Mouse (Mus musculus) lung, embryonic 14.5 days (tissue): ENCODE measurements around the gene H2al1h. TPM values are rescaled to one million over a fixed set of nuclear protein-coding genes. Genes with fewer than 3 reads are reported as not detected.
A peak's percentile ranks its signal among the peaks of the same experiment; 100 is the strongest.
"Not testable (repeated sequence)": the region's sequence is repeated elsewhere in the genome, so short reads cannot be mapped to it uniquely, and the experiment has no call there.

Experiments used
- ATAC-seq: fragments of 200-750 bp; cut with Nextera tagmentation; 2 replicates; pipeline ENCODE4 v1.8.0; 2017; ENCODE audit warnings: mild to moderate bottlenecking, moderate TSS enrichment, moderate library complexity; ENCODE audit not compliant: insufficient read depth
- DNase-seq: peaks from one replicate; pipeline ENCODE4 v3.0.0-alpha.2; 2015
- H3K27ac ChIP-seq: fragments of 300-500 bp; sonication (generic); 2 replicates; pipeline ENCODE4 v1.5.1; 2014; ENCODE audit warnings: low read depth, mild to moderate bottlenecking, moderate library complexity
- H3K27me3 ChIP-seq: fragments of 300-500 bp; sonication (generic); 2 replicates; pipeline ENCODE4 v1.6.1; 2014; ENCODE audit warnings: low read length, control low read depth; ENCODE audit not compliant: insufficient read depth
- H3K36me3 ChIP-seq: fragments of 300-500 bp; sonication (generic); 2 replicates; pipeline ENCODE4 v1.6.1; 2014; ENCODE audit warnings: control low read depth; ENCODE audit not compliant: insufficient read depth
- H3K4me1 ChIP-seq: fragments of 300-500 bp; sonication (generic); 2 replicates; pipeline ENCODE4 v1.6.1; 2014; ENCODE audit warnings: antibody characterized with exemption, control low read depth; ENCODE audit not compliant: insufficient read depth
- H3K4me2 ChIP-seq: fragments of 300-500 bp; sonication (generic); 2 replicates; pipeline ENCODE4 v1.6.1; 2014; ENCODE audit warnings: mild to moderate bottlenecking
- H3K4me3 ChIP-seq: fragments of 300-500 bp; sonication (generic); 2 replicates; pipeline ENCODE4 v1.5.1; 2014; ENCODE audit warnings: low read depth, low read length
- H3K9ac ChIP-seq: fragments of 300-500 bp; sonication (generic); 2 replicates; pipeline ENCODE4 v1.6.1; 2014
- H3K9me3 ChIP-seq: fragments of 300-500 bp; sonication (generic); 2 replicates; pipeline ENCODE4 v1.6.1; 2016; ENCODE audit warnings: low read depth, low read length, control low read depth
- CTCF ChIP-seq: IDR thresholded peaks from 2 replicates; pipeline ENCODE4 v1.5.1; 2016; ENCODE audit warnings: antibody characterized with exemption, low read depth
- WGBS: fragments of 180-500 bp; shearing (Covaris S2); extraction: QIAGEN DNeasy Blood & Tissue Kit; methylation state at CpG from one replicate; pipeline ENCODE4 v1.1.7; 2014; 5-methylcytosine and 5-hydroxymethylcytosine counted together
- polyA plus RNA-seq: library from polyadenylated mRNA; unstranded; fragments of >200 nt; fragmentation: Nextera tagmentation; extraction: Ambion mirVana; gene quantifications from 2 replicates; pipeline ENCODE4 v1.2.1, GENCODE M21; 2014

Gene H2al1h
- not detected in 2 replicates for polyA plus RNA-seq

GRCm38 (mm10) chrX:11321192-11321591 lies at the start of gene H2al1h:
Gene H2al1h, plus strand, starts transcription at chrX:11321492.
- no CpG with 5 or more reads among the region's 6 CpGs for WGBS
- not testable (repeated sequence) for H3K36me3 ChIP-seq, DNase-seq, H3K9ac ChIP-seq, ATAC-seq, H3K27me3 ChIP-seq, H3K4me3 ChIP-seq, H3K9me3 ChIP-seq, H3K27ac ChIP-seq, H3K4me2 ChIP-seq, H3K4me1 ChIP-seq

GRCm38 (mm10) chrX:11273190-11273589 lies 48.1 kb upstream of the H2al1h start:
- no peak for ATAC-seq
- DNase-seq, result no peak
- no peak for TF ChIP-seq CTCF
- no peak overlapping the region for H3K27ac ChIP-seq
- no peak overlapping the region for H3K4me2 ChIP-seq
- no peaks in the 10 kb centered on the region for H3K27me3 ChIP-seq
- H3K9ac ChIP-seq, result no peak overlapping the region
- no peaks in the 10 kb centered on the region for H3K36me3 ChIP-seq
- H3K4me1 ChIP-seq, result no peaks in the 10 kb centered on the region
- no peak overlapping the region for H3K4me3 ChIP-seq
- 48% methylated on average over 3 of the region's 3 CpGs for WGBS
- no peaks in the 10 kb centered on the region for H3K9me3 ChIP-seq

GRCm38 (mm10) chrX:11277083-11277482 lies 44.2 kb upstream of the H2al1h start:
- WGBS, result 39% methylated on average over 6 of the region's 6 CpGs
- H3K9me3 ChIP-seq, result no peaks in the 10 kb centered on the region
- no peak overlapping the region for H3K9ac ChIP-seq
- H3K4me3 ChIP-seq, result no peak overlapping the region
- DNase-seq, result peak; percentile 72
- no peak overlapping the region for H3K4me2 ChIP-seq
- no peaks in the 10 kb centered on the region for H3K4me1 ChIP-seq
- ATAC-seq, result peak; percentile 35; the same call in 1 of the 2 replicates
- no peaks in the 10 kb centered on the region for H3K27me3 ChIP-seq
- no peak overlapping the region for H3K27ac ChIP-seq
- no peaks in the 10 kb centered on the region for H3K36me3 ChIP-seq
- TF ChIP-seq CTCF, result no peak

GRCm38 (mm10) chrX:11280741-11281140 lies 40.6 kb upstream of the H2al1h start:
- H3K4me2 ChIP-seq, result no peak overlapping the region
- H3K36me3 ChIP-seq, result no peaks in the 10 kb centered on the region
- H3K9ac ChIP-seq, result no peak overlapping the region
- H3K27me3 ChIP-seq, result no peaks in the 10 kb centered on the region
- H3K4me3 ChIP-seq, result no peak overlapping the region
- no peak overlapping the region for H3K27ac ChIP-seq
- no peaks in the 10 kb centered on the region for H3K4me1 ChIP-seq
- ATAC-seq (no peak), DNase-seq (no peak)
- H3K9me3 ChIP-seq, result no peaks in the 10 kb centered on the region
- 59% methylated on average over 2 of the region's 2 CpGs for WGBS
- TF ChIP-seq CTCF, result no peak

GRCm38 (mm10) chrX:11288306-11288882 lies 32.9 kb upstream of the H2al1h start:
- no peak overlapping the region for H3K27ac ChIP-seq
- H3K4me3 ChIP-seq, result no peak overlapping the region
- TF ChIP-seq CTCF, result no peak
- DNase-seq (peak; percentile 66), ATAC-seq (peak; percentile 28; the same call in 1 of the 2 replicates)
- no peak overlapping the region for H3K4me2 ChIP-seq
- no peaks in the 10 kb centered on the region for H3K36me3 ChIP-seq
- H3K27me3 ChIP-seq, result no peaks in the 10 kb centered on the region
- H3K9ac ChIP-seq, result no peak overlapping the region
- H3K9me3 ChIP-seq, result no peaks in the 10 kb centered on the region
- WGBS, result 43% methylated on average over 14 of the region's 14 CpGs
- no peaks in the 10 kb centered on the region for H3K4me1 ChIP-seq

GRCm38 (mm10) chrX:11289244-11289643 lies 32.0 kb upstream of the H2al1h start:
- no peak for TF ChIP-seq CTCF
- DNase-seq (no peak), ATAC-seq (no peak)
- no peaks in the 10 kb centered on the region for H3K9me3 ChIP-seq
- WGBS, result 73% methylated on average over 4 of the region's 4 CpGs
- no peak overlapping the region for H3K4me3 ChIP-seq
- H3K4me2 ChIP-seq, result no peak overlapping the region
- no peaks in the 10 kb centered on the region for H3K27me3 ChIP-seq
- H3K27ac ChIP-seq, result no peak overlapping the region
- H3K4me1 ChIP-seq, result no peaks in the 10 kb centered on the region
- H3K9ac ChIP-seq, result no peak overlapping the region
- H3K36me3 ChIP-seq, result no peaks in the 10 kb centered on the region

- no CpG with 5 or more reads among the region's 3 CpGs for WGBS
- H3K9ac ChIP-seq, H3K27ac ChIP-seq, DNase-seq, ATAC-seq, H3K9me3 ChIP-seq, H3K27me3 ChIP-seq, H3K4me1 ChIP-seq, H3K36me3 ChIP-seq, H3K4me2 ChIP-seq, H3K4me3 ChIP-seq: not testable (repeated sequence)
These were observed 22.3 kb upstream of the H2al1h start, which contains the start of gene H2al1a for GRCm38 (mm10) chrX:11298957-11299356. Gene H2al1a, plus strand, starts transcription at chrX:11299257.

GRCm38 (mm10) chrX:11302132-11302531 lies 19.2 kb upstream of the H2al1h start, which contains the start of gene H2al1b:
Gene H2al1b, plus strand, starts transcription at chrX:11302432.
- H3K9me3 ChIP-seq, H3K4me2 ChIP-seq, ATAC-seq, H3K9ac ChIP-seq, H3K4me3 ChIP-seq, H3K36me3 ChIP-seq, H3K27me3 ChIP-seq, H3K27ac ChIP-seq, DNase-seq, H3K4me1 ChIP-seq: not testable (repeated sequence)
- WGBS, result 95% methylated on average over 1 of the region's 3 CpGs

- H3K4me3 ChIP-seq, H3K36me3 ChIP-seq, H3K4me2 ChIP-seq, DNase-seq, ATAC-seq, H3K9ac ChIP-seq, H3K9me3 ChIP-seq, H3K4me1 ChIP-seq, H3K27me3 ChIP-seq, H3K27ac ChIP-seq: not testable (repeated sequence)
- 90% methylated on average over 2 of the region's 6 CpGs for WGBS
These were observed 15.9 kb upstream of the H2al1h start, which contains the start of gene H2al1c for GRCm38 (mm10) chrX:11305355-11305754. Gene H2al1c, plus strand, starts transcription at chrX:11305655.

GRCm38 (mm10) chrX:11308524-11308923 lies 12.8 kb upstream of the H2al1h start, which contains the start of gene H2al1d:
Gene H2al1d, plus strand, starts transcription at chrX:11308824.
- H3K4me1 ChIP-seq, ATAC-seq, DNase-seq, H3K4me2 ChIP-seq, H3K9ac ChIP-seq, H3K36me3 ChIP-seq, H3K27ac ChIP-seq, H3K27me3 ChIP-seq, H3K9me3 ChIP-seq, H3K4me3 ChIP-seq: not testable (repeated sequence)
- WGBS, result no CpG with 5 or more reads among the region's 6 CpGs
